Mouse (Mus musculus) adrenal gland, postnatal 14 days (tissue): ENCODE measurements around the gene Pcnx2. TPM values are rescaled to one million over a fixed set of nuclear protein-coding genes. Genes with fewer than 3 reads are reported as not detected.

ENCODE experiments used
- DNase-seq: peaks from one replicate; pipeline ENCODE4 v3.0.0; 2021; ENCODE audit warnings: mixed read lengths
- long read RNA-seq, 2 experiments: library from polyadenylated mRNA; stranded (forward); transcript quantifications; one replicate each; pipeline ENCODE4 v2.0.0; 2021
- total RNA-seq: library from RNA; stranded (reverse); gene quantifications from 2 replicates; pipeline ENCODE4 v1.2.3, GENCODE M21; 2021

The Pcnx2 gene
- total RNA-seq: 0.45 and 0.52 TPM in 2 replicates
- long read RNA-seq, experiment 1, partial matches to known transcripts: 2 of 2 reads
- long read RNA-seq, experiment 1, other reads (novel, unspliced or antisense): 0 of 2 reads
- long read RNA-seq, experiment 2: 0 reads

DNA sequence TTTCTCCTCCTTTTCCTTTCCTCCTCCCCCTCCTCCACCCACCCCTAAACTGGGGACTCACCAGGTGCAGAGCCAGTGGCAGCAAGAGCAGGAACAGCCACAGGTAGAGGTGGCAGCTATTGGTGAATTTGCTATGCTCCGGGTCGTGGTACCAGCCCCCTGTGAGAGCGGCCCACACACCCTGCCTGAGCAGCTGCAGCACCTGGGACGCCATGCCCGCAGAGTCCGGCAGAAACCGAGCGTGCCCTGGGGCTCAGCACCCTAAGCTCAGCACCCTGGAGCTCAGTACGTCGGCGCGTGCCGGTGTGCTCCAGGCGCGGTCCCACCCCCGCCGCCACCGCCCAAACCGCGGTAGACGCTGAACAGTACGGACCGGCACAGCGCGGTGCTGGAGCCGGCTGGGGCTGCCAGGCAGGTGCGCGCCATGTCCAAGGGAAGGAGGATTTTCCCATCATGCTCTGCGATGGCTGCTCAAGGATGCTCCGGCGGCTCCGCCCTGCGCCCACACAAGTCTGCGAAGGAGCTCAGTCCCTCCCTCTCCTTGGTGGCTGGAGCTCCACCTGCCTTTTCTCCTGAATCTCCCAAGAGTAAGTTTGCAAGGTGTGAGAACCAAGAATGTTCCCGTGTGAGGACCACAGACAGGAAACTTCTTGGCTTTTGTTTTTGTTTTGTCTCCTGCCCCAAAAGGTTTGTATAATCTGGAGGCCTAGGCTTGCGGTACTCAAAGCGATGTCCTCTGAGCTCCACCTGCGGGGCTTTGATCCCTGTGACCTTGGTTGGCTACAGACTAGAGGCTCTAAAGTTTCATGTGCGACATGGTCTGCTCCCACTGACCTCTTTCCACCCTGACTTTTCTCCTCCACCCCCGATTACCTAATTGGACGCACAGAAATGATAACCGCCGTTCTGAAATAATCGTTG is at the start of gene Pcnx2:
Pcnx2 (minus strand) TSS at position 450 of the 921 bp plus-strand sequence.
- DNase-seq: no peak

DNA sequence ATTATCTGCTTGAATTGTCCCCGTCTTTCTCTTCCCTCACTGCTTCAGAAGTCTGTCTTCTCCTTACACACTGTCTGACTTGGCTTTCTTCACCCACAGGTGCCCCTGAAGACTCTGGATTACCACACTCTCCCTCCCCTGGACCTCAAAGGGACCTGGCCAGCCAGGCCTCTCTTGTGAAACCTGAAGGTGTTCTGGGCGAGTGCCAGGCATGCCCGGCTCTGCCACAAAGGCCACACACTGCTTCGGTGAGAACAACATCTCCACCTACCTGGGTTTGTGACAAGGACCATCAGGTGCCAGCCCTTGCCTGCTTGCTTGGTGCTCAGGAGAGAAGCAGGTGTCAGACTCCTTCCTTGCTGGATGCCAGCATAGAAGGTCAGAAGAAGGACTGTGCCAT is 46.4 kb upstream of the Pcnx2 start:
- DNase-seq: no peak

DNA sequence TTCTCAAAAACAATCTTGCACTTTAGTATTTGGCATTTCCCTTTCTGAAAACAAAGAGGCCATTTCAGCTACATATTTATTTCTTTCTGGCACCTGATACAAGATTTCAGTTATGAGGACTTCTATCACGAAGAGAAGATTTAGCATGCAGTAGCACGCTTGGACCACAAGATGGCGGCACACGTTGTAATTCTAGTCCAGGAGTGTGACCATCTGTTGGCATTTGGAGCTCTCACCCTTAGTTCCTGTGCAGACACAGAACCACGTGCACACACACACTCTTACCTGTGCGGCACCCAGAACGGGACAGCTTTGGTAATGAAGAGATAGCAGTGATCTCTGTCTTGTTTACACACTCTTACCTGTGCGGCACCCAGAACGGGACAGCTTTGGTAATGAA is 37.5 kb upstream of the Pcnx2 start:
- DNase-seq: peak; percentile 71

DNA sequence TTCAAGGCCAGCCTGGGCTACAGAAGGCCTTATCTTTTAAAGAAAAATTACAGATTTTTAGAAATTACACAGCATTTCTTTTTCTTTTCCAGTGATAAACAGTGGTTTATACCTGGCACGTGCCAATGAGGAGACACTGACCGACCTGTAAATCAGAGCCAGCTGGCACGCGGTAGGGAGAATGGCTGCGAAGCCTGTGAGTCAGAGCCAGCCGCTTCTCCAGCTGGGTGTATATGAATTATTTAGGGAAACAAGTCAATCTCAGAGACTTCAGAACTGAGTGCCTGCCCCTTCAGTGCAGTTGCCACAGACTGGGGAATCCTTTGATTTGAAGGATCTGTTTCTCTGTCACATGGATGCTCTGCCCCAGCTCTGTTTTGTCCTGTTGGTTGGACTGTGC is 33.7 kb upstream of the Pcnx2 start:
- DNase-seq: no peak

DNA sequence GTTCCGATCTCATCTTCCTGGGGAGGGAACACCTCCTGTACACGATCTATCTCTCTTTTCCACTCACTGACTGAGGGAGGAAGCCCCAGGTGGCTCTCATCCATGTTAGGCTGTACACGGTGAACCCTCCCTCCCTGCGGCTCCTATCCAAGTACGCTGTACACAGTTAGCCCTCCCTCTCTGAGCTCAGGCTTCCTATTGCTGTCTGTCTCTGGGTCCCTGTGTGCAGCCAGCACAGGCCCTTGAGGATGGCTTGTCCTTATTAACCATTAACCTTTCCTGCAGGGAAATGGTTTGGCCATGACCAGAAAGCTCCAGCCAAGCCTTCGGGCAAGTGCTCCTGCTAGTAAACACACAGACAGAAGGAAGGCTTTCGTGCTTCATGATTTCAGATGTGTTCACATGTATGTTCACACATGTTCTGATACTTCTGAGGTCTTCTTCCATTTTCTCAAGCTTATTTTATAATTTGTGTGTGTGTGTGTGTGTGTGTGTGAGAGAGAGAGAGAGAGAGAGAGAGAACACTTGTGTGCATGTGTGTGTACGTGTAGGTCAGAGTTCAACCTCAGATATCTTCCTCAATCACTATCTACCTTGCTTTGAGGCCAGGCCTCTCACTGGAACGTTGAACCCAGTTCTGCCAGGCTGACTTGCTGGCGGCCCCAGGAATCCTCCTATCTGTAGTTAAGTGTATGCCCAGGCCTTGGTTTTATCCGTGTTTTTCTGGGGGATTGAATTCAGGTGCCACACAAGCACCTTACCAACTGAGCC is 32.3 kb upstream of the Pcnx2 start:
- DNase-seq: no peak

- DNase-seq: no peak
These were observed 28.5 kb upstream of the Pcnx2 start for GRCm38 (mm10) chr8:125926636-125927035.

GRCm38 (mm10) chr8:125922333-125922732 is 24.2 kb upstream of the Pcnx2 start:
- no peak for DNase-seq

DNA sequence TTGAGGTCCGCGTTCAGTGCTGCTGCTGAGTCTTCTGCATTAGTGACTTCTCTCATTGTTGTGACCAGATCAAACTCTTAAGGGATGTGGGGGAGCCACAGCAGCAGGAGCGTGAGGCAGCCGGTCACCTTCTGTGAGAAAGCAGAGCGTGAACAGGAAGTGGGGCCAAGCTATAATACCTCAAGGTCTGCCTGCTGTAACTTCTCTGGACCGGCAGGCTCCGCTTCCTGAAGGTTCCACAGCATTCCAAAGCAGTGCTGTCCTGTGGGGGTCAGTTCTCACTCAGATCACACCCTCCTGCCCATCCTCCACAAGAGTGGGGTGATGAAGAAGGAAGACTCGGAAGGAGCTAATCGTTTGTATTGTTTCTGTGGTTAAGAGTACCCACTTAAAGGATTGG is 22.6 kb upstream of the Pcnx2 start:
- DNase-seq: no peak

DNA sequence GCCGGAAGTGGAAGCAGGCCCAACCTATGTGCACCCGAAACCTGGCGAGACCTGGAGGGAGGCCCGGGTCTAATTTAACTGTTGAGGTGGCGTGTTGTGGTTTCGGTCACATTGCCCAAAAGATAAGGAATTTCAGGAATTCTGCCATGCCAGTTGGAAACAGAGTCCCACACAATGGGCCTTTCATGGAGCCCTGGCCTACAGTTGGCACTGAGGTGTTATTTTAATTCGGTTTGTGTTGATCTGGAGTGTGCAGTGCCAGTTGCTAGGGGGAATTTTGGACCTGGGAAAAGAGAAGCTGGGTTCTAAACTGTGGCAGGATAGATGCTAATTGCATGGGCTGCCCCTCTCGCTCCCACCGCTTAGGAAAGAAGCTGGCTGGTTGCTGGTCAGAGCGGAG is 22.2 kb upstream of the Pcnx2 start:
- DNase-seq: no peak

DNA sequence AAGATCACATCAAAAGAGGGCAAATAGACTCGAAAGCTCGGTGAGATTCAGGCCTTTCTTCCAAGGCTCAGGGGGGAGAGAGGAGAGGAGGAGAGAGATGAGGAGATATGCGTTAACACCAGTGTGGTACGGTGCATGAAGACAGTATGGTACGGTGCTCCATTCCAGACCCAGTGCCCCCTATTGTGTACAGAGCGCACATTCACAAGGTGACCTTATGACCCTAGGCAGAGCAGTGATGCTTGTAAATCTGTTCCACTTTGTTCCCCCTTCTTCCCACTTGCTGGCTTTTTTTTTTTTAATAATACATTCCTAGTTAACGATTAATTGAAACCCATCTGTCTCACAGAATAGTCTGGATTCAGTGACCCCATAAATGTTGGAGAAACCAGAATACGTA is 21.4 kb upstream of the Pcnx2 start:
- no peak for DNase-seq

DNA sequence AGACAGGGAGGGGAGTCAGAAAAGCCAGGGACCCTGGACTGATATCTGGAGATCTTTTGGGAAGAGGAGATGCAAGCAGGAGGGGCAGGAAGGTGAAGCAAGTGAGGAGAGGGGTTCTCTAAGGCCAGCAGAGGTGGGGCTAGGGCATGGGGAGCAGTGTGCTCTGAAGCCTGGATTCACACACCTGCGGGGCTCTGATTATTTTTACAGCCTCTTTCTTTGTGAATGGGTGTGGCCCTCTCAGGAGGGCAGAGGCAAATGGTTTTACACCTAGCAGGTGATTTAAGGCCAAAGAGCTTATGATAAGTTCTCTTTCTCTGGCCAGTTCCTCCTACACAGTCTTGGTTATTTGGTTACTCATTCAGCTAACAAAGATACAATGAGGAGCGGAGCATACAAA is 20.6 kb upstream of the Pcnx2 start:
- no peak for DNase-seq

- peak; percentile 29 for DNase-seq
These were observed 18.9 kb upstream of the Pcnx2 start for GRCm38 (mm10) chr8:125917013-125917412.

DNA sequence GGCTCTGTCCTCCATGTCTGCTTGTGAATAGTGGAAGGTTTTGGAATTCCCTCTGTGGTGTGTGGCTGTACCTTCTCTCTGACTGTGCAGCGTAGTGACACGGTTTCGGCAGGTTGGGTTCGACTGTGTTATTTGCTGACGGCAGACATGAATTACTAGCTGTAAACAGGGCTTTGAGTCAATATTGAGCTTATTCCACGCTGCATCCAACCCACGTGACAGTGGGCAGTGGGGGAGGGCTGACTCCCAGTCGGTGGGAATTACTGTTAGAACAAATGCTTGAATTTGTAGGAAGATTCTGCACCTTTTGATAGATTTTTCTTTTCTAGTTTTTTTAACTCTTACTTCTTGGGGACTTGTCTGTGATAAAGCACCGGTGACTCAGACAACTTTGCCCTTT is 16.3 kb upstream of the Pcnx2 start:
- DNase-seq: peak; percentile 31

DNA sequence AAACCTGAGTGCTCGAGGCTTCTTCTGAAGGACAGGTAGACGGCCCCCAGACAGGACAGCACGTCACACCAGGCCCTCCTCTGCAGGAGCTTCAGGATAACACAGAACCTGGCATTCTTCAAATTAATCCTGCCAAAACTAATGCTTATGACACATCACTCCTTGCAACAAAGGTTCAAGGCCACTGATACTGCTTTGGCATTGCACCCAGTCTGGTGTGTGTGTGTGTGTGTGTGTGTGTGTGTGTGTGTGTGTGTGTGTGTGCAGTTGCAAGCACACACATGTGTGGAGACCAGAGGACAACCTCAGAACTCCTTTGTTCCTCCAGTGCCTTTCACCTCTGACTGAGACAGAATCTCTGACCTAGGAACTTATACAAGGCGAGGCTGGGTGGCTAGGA is 15.1 kb upstream of the Pcnx2 start:
- DNase-seq: peak; percentile 70

GRCm38 (mm10) chr8:125911229-125911580 is 13.1 kb upstream of the Pcnx2 start:
- DNase-seq: no peak

DNA sequence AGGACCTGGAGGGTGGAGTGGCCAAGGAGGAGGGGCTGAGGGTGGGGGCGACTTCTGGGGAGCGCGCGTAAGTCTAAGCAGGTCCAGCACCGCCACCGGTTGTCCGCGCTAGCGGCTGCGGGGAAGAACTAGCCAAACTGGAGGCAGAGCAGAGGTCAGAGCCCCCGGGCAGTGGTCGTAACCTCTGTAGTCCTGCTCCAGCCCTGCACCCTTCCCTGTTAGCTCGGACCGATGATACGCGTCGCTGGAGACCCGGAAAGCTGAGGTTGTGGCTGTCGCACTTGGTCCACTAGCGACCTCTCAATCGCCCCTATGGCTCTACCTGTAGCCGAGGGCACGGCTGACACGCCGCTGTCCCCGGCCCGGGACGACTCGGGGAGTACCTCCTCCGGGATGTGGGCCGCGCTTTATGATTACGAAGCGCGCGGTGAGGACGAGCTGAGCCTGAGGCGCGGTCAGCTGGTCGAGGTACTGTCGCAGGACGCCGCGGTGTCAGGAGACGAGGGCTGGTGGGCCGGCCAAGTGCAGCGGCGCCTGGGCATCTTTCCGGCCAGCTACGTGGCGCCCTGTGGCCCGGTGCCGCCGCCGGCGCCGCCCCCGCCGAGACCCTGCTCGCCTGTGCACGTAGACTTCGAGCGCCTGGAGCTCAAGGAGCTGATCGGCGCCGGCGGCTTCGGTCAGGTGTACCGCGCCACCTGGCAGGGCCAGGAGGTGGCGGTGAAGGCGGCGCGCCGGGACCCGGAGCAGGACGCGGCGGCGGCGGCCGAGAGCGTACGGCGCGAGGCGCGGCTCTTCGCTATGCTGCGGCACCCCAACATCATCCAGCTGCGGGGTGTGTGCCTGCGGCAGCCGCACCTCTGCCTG is 12.5 kb upstream of the Pcnx2 start, which contains the start of gene Map3k21:
Map3k21 (plus strand) TSS at position 86 of the 864 bp plus-strand sequence.
- peak; percentile 73 for DNase-seq

DNA sequence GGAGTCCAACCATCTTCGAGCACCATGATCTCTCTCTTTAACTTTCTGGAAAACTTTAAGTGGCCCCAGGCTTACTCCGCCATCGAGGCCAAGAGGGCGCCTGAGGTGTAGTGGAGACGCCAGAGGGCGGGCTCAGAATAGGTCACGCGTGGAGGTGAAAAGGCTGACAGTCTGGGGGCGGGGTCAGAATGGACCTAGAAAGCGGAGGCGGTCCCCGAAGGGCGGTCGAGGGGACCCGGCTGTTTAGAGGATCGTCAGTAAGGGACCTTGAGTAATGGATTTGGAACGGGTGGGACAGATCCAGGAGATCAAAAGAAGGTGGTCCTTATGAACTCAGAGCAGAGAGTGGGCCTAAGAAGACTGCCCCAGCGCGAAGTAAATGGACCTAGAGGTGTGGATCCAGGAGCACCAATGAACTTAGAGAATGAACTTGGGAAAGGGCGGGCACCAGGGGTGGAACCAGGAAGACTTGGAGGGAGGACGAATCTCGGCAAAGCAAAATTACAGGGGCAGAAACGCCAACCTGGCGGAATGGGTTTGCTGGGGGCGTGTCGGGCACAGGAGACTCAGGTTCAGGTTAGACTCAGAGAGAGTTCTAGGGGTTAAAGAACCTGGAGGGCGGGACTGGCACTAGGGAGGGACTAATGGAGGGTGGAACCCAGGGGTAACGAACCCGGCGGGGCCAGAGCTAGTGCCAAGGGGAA is 11.7 kb upstream of the Pcnx2 start:
- DNase-seq: peak; percentile 76

DNA sequence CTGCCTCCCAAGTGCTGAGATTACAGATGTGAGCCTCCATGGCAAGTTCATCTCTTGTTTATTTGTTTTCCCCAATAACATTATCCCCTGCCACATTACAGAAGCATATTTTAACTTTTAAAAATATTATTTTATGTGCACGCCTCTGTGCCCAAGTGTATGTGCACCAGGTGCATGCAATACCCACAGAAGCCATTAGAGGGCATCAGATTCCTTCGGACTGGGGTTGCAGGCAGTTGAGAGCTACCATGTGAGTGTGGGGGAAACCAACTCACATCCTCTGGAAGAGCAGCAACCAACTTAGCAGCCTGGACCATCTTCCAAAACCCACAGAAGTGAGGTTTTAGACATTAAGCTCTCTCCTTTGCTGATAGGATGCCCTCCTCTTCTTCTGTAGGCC is 9.2 kb upstream of the Pcnx2 start:
- DNase-seq: no peak

- DNase-seq: no peak
These were observed 7.2 kb upstream of the Pcnx2 start for GRCm38 (mm10) chr8:125905341-125905740.

DNA sequence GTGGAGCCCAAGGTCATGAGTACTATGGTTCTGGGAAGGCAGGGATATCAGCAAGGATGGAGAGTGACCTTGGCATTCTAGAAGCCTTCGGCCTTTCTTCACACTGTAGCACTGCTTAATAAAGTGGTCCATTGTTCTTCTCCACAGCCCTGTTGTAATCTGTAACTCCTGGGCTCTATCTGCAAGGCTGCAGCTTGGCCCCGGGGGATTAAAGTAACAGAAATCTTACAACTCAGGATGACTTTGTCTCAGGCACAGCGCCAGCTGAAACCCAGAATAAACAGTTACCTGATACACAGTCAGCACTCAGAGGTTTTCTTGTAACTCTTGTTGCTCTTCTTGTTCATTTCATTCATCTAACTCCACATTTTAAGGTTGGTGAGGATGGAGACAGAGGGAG is 4.4 kb upstream of the Pcnx2 start:
- DNase-seq: no peak

- no peak for DNase-seq
These were observed 3.0 kb upstream of the Pcnx2 start for GRCm38 (mm10) chr8:125901167-125901566.

DNA sequence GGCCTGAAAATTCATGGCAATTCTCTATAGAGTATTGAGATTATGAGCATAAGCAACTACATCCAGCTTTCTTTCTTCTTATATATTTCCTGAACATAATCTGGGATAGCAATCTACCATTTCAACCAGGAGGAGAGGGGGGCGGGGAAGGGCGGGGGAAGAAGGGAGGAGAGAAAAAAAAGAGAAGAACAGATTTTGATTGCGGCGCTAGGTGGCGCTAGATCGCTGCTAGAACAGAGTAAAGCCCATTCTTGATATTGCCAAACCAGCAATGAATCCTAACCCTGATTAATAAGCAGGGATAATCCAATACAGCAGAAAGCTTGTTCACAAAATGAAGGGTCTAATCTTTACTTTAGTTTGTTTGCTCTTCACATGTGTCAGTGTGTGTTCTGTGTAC is 782 bp upstream of the Pcnx2 start:
- peak; percentile 69 for DNase-seq
